Mouse (Mus musculus): Measurements from ENCODE around the gene Dtnb.

DNA sequence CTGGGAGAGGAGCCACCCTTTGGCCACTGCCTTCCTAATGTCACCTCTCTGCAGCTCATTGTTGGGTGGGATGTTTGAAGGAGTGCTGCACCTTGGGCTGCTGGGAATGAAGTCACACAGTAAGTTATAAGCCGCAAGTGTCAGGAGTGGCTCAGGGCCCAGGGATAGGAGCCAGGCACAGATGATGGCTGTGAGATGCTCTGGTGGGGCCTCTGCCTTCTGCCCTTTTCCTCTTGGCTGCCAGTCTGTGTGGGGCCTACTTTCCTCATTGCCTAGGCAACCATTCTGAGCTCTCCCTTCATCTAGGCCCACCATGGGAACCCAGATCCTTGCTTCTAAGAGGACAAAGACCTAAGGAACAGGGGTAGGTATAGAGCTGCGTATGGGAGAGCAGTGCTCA lies 212.1 kb downstream of the Dtnb start:
- no peak for TF ChIP-seq CTCF (IDR thresholded peaks at IDR 0.05)
- no peak for TF ChIP-seq EP300 (IDR thresholded peaks at IDR 0.05)

Measured in lung, postnatal 0 days (tissue).